Mouse (Mus musculus) neutrophil, adult 5-6 weeks (primary cell): ENCODE results near the gene Gm44511. TPM values are rescaled to one million over a fixed set of nuclear protein-coding genes. Genes with fewer than 3 reads are reported as not detected.

Experiments
- ATAC-seq: fragments of 151-379, 151-347 bp; 2 replicates; pipeline ENCODE4 v1.8.0; 2017; ENCODE audit warnings: mild to moderate bottlenecking, moderate TSS enrichment; ENCODE audit not compliant: insufficient number of reproducible peaks, poor library complexity, low FRiP score, severe bottlenecking; ENCODE audit errors: extremely low read depth
- total RNA-seq: library from RNA; stranded (forward); fragments of 200-1000 nt; gene quantifications from 2 replicates; pipeline ENCODE4 v1.2.3, GENCODE M21; 2017

The Gm44511 gene
- 2.9 TPM in 1 of 2 replicates, not detected in the other for total RNA-seq

DNA sequence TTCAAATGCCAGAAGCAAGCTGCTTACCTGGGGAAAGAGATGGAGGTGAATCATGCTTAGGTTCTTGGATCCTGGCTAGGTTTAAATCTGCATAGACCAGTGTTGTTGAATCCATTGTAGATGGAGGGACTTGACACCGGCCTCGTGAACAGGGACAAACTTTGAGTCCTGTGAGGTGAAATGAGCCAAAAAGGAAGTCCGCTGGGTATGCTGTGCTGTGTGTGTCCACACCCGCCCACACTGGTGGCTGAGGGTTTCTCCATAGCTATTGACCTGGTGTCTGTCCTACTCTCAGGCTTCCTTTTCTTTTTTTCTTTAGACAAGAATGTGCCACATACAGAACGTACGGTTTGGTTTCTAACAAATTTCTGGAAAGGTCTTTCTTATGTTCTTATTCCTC lies at the start of gene Gm44511, which contains the start of gene Klrb1b:
Gm44511 (minus strand) TSS at position 184 of the 400 bp plus-strand sequence.
Klrb1b (minus strand) TSS at position 200 of the 400 bp plus-strand sequence.
- ATAC-seq, result no peak

DNA sequence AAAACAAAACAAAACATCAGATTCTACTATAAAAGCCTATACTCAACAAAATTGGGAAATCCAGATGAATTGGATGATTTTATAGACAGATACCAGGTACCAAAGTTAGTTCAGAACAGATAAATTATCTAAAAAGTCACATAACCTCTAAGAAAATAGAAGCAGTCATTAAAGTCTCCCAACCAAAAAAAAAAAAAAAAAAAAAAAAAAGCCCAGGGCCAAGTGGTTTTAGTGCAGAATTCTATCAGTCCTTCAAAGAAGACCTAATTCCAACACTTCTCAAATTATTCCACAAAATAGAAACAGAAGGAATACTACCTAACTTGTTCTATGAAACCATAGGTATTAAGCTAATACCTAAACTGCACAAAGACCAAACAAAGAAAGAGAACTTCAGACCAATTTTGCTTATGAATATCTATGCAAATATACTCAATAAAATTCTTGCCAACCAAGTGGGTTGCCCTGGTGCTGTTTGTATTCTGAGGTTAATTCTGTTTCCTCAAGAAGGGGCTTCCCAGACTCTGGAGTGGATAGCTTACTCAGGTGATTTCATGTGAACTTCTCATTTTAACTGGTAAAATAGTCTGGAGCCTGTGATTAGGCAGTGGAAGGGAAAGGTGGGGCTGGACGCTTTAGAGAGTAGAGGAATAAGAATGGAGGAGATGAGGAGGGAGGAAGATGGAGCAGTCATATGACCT lies 45.9 kb upstream of the Gm44511 start:
- no peak for ATAC-seq

DNA sequence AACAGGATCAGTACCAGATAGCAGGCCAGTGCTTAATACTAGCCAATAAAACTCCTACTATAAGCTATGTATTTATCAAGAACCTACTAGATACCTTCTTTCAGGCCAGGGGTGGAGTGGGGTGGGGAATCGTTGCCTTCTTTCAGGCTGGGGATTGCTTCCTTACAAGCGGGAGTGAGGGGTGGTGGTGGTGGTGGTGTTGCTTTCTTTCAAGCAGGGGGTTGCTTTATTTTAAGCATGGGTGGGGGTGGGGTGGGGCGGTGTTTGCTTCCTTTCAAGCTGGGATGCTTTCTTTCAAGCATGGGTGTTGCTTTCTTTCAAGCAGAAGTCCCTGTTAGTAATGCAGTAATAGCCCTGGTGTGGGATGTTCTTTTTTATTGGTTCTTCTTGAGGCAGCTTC lies 42.7 kb upstream of the Gm44511 start:
- ATAC-seq, result no peak

DNA sequence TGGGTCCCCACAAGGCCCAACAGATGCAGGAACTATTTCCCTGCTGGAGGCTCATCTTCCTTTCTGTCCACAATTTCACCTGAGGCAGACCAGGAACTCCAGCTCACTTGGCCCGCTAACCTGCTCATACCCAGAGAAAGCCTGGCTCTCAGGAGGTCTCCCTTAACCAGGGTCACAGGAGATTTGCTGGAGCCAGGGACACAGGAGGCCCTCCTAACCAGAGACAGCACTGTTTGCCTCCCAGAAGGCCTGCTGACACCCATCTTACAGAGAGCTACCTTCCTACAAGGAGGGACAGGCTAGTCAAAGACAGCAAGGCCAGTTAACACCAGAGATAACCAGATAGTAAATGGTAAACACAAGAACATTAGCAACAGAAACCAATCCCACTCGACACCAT lies 31.9 kb upstream of the Gm44511 start:
- ATAC-seq, result no peak

DNA sequence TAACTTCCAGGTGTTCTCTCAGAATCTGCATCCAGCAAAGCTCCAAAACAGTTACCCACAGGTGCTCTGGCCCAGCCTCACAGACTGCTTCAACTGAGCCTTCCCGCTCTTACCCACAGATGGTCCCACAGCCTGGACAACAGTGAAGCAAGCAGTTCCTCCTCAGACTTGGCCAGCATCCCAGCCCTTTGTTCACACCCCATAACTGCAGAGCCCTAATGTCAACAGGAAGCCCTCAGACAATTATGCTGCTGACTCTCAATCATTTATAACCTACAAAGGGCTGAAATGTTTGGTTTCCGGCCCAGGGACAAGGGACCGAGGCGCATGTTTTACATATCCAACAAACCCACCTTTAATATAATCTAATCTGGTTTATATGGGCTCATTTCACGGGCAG lies 30.1 kb upstream of the Gm44511 start:
- peak; percentile 61 for ATAC-seq

DNA sequence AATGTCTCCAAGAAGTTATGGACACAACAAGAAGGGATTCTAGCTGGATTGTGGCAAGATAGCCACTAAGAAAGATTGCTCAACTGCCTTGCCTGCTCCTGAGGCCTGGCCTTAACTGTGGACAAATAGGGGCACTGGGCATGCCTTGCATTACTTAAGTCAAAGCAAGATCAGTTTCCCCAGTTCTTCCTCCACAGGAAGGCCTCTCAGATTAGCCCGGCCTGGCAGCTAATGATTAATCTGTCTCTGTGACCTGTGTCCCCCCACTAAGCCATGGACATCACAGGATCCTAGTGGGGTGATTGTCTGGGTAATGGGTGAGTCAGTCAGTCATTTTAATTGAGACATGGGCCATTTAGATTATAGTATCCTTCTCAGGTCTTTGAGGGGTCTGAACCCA lies 29.4 kb upstream of the Gm44511 start:
- no peak for ATAC-seq

DNA sequence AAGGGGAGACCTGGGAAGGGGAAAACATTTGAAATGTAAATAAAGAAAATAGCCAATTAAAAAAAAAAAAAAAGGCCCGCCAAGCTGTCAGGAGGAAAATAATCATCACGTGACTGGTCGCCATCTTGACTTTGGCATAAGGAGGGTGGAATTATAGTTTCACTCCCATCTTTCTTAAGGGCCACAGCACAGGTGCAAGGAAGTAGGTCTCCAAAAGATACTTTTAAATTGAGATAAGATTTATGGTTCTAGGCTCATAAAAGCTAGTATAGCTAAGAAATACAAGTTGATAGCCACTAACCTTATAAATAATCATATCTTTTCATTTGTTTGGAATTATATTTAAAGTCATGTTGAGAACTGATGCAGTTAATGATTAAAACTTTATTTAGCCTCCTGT lies 28.8 kb upstream of the Gm44511 start:
- no peak for ATAC-seq

DNA sequence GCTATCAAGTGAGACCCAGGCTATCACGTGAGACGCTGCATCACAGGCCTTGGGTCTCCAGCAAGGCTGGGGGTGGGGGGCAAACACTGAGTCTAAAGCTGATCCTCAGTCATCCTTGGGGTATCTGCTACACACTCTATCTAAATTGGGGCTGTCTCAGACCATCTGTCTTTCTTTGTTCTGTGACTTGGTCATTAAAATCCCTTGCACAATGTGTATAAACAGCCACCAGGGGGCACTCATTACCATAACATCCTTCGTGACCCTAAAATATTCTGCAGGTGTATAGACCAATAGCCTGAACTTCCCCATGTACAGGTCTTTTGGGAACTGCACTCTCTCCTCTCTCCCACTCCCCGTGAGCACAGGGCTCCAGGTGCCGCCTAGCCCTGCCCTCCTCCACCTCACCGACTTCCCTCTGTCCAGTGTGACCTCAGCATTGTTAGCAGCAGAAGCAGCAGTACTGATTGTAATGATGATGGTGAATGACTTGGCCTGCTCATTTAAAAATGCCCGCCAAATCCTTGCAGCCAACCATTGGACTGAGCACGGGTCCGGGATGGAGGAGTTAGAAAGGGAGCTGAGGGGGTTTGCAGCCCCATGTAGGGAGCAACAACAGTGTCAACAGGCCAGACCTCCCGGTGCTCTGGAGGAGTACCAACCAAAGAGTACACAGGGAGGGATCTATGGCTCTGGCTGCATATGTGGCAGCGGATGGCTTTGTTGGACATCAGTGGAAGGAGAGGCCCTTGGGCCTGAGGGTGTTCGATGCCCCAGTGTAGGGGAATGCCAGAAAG lies 28.1 kb upstream of the Gm44511 start:
- peak; percentile 76 for ATAC-seq

DNA sequence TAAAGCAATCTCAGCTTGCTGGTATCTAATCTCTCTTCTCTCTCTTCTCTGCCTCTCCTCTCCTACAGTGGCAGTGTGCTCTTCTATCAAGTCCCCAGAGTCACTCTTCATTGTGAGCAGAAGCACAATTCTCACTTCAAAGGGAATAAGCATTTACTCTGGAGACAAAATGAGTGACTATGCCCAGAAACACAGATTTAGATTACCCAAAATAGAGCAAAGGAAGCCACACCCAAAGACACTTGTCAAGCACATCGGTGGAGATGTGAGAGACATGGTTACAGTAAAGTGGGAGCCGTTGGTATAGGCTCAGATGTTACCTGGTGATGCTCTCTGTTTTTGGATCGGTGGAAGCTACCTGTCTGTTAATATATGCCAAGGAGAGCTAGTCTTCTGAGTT lies 26.7 kb upstream of the Gm44511 start:
- ATAC-seq, result no peak

DNA sequence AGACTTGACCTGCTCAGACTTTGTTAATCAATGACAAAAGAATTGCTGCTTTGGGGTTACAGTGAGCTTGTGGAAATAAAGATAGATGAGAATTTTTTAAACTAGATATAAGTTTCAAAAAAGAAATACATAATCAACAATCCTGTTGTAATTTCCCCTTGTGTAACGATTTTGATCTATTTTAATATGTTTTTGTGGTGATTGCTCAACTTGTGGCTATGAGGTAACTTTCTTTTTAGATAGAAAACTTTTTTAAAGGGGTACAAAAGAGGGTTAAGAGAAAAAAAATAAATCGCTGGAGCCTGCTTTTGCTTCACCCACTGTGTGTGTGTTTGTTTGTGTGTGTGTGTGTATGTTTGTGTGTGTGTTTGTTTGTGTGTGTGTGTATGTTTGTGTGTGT lies 25.0 kb upstream of the Gm44511 start:
- no peak for ATAC-seq

DNA sequence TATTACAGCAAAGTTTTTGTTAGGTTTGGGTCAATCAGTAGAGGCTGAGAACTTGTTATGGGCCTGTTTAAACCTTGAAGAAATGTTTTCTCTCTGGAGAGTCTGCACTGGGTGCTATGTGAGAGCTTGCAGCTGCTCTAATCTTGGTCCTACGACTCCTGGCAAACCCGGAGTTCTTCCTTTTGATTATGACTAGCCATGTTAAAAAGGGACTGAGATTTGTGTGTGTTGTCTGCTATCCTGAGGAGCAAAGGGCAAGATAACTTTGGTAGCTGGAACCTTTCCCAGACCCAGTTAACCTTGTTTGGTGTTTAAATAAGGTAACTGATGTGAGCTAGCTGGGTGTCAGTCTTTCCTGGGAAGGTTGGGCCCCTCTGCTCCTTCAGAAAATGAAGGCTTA lies 24.6 kb upstream of the Gm44511 start:
- no peak for ATAC-seq

DNA sequence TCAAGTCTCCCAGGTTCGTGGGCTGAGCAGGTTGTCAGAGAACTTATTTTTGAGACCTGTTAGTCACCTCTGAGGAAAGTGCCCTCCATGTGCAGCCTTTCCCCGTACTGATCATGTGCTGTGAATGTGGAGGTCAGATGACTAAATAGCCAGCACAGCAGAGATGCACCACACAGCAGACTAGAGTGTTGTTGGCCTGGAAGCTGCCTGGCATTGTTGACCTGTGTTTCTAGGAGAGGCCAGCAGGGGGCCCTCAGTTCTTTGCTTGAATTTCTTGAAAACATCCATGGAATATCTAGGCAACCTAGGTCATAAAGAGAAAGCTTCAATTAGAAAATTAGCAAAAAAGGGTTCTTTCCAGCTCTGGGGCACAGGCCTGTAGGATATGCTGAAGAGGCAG lies 23.8 kb upstream of the Gm44511 start:
- peak; percentile 30; the same call in 1 of the 2 replicates for ATAC-seq

DNA sequence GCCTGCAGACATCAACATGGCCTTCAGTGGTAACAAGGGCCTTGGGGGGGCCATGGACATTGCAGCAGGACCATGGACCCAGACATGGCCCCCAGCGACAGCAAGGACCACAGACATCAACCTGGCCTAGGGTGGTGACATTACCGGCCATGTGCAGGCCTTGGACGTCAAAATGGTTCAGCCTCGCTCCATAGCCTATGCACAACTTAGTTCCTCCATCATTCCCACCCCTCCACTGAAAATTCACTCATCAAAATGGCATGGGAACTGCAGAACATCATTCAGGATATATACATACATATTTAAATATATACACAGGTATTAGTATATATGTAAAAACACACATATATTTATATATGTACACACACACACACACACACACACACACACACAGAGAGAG lies 21.3 kb upstream of the Gm44511 start:
- ATAC-seq, result no peak

DNA sequence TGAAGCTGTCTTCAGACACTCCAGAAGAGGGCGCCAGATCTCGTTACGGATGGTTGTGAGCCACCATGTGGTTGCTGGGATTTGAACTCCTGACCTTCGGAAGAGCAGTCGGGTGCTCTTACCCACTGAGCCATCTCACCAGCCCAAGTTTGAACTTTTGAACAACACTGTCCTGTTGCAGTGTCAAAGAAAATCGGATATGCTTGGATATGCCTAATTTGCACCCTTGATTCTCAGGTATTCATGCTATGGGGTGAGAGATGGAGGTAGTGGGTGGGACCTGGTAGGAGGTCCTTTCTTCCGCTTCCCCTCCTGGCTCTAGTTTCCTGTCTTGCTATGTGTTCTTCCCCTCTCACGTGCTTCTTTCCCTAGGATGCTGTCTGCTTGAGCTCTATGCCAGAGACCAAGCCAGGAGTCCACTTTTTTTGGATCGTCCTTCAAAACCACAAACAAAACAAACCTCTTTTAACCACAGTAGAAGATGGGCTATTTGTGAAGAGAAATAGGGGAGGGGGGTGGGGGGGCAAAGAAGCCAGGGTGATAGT lies 20.0 kb upstream of the Gm44511 start:
- ATAC-seq, result no peak

DNA sequence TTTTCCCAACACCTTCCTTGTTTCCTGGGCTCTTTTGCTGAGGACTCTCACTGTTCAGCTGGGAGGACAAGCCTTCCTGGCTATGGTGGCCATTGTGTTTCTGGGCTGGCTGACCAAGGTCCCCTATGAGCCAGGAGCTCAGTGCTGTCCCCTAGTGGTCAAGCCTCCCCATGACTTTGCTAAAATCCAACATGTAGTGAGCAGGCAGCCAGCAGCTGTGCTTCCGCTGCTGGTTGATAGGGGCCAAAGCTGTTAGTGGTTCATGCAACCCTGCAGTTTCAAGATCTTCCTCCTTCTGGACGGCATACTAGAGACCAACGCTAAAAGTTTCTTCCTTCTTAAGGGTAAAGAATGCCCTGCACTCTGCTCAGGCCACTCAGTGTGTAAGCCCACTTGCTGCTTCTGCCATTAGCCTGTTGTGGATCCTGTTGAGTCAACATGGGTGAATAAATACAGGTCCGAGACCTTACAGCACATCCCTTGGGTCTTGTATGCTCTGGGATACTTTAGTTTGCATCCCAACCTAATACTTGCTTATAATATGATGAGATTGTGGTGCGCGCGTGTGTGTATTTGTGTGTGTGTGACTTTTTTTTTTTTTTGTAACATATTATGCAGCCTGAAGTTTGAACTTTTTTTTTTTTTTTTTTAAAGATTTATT lies 19.3 kb upstream of the Gm44511 start:
- peak; percentile 73 for ATAC-seq

DNA sequence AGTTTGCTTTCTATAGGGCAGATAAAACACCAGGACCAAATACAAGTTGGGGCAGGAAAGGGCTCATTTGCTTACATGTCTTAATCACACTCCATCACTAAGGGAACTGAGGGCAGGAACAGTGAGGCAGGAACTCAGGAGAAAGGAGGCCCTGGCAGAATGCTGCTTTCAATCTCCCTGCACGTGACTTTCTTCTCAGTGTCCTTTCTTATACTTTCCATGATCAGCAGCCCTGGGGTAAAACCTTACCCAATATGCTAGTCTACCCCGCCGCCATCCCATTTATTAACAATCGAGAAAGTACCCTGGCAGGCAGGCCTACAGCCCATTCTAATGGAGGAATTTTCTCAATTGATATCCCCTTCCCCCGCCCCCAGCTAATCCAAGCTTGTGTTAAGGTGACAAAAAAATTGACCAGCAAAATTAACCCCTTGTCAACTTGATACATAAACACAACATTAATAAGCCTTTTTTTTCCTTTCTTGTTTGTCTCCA lies 18.5 kb upstream of the Gm44511 start:
- ATAC-seq, result no peak

DNA sequence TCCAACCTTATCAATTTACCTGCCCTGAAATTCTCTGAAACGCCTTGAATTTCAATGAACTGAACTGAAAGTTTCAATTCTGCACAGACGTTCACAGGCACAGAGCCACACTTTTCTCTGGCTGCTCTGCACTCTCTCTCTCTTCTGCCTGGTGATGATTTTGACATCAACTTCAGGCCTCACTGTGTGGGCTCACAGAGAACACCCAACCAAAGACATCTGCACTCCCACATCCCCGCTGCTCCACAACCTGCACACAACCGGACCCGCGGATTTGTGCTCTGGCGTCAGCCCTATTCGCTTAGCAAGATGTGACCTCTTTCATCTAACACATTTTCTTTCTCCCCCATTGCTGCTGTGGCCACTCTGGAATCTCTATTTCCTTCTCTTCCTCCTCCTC lies 18.0 kb upstream of the Gm44511 start:
- no peak for ATAC-seq

DNA sequence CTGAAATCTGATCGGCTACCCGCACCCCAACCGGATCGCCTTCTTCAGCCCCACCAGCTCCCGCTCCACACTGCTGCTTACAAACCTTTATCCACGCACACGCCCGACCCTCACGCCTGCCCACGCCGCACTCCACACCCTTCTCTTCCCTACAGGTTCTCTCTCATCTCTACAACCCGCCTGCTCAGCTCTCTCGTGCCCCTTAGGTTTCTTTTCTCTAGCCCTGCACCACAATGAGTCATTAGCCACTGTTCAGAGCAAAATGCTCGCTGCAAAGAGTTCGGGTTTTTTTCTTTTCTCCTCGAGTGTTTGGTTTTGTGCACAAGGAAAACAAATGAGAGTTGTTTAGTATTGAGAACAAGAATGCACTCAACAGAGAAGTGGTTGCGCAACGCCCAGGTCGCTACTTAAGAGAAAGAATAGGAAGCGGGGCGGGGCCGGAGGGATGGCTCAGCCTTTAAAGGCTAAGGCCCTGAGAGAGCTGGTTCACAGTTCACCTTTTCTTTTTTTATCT lies 17.4 kb upstream of the Gm44511 start:
- peak; percentile 21; the same call in 1 of the 2 replicates for ATAC-seq

DNA sequence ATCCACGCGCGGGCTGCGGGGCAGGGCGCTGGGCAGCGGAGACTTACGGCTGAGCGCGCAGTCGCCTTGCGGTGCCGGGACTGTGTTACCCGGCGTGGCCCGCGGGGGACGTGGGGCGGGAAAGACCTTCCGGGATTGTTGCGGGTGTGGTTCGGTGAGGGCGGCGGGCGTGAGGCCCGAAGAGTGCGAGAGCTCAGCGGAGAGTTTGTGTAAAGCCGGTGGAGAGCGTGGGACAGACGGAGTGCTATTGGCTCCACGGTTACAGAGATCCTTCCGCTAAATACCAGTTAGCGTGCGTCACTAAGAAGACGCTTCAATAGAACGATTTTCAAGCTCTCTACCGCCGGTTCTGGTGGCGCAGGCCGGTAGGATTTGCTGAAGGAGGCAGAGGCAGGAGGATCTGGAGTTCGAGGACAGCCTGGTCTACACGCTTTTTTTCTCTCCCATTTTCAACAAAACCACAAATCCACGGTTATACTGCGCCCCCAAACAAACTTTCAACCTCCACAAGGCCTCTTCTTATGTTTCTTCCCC lies 16.9 kb upstream of the Gm44511 start:
- ATAC-seq, result peak; percentile 54
